ENCODE assay signal across 8 mouse cellular contexts in genomic region chr17:26584063-26584462, GRCm38 (mm10). TPM values are rescaled to one million over a fixed set of nuclear protein-coding genes. Genes with fewer than 3 reads are reported as not detected.
A peak's percentile ranks its signal among the peaks of the same experiment; 100 is the strongest.
DNase-seq lines count a peak whose midpoint lies in the region; ATAC-seq and TF ChIP-seq lines count a peak whose summit lies in the region.

No protein-coding gene starts in this region.

- H3K4me3 ChIP-seq in liver, adult 2 months (ENCODE audit: insufficient read depth, low read depth, low read length) = no peak overlapping the region
- H3K4me3 ChIP-seq in embryonic facial prominence, embryonic 14.5 days (ENCODE audit: low read depth, low read length) = no peak overlapping the region
- no peak overlapping the region for H3K4me3 ChIP-seq in intestine, postnatal 0 days (ENCODE audit: low read depth, low read length)
- H3K4me3 ChIP-seq in midbrain, embryonic 16.5 days (ENCODE audit: low read depth, low read length) = no peak overlapping the region

- peak overlapping the region; percentile 89 for H3K27ac ChIP-seq in liver, adult 2 months (replicated peaks; ENCODE audit: insufficient read depth, low read depth, low read length)
- H3K27ac ChIP-seq in embryonic facial prominence, embryonic 14.5 days (replicated peaks; ENCODE audit: low read depth, low read length) = peak overlapping the region; percentile 68
- H3K27ac ChIP-seq in intestine, postnatal 0 days (ENCODE audit: low read depth, low read length) = peak overlapping the region; percentile 75
- peak overlapping the region; percentile 58 for H3K27ac ChIP-seq in midbrain, embryonic 16.5 days (ENCODE audit: low read length)

- TF ChIP-seq CTCF in liver, adult 2 months (IDR thresholded peaks at IDR 0.05; ENCODE audit: low read depth, low read length) = no peak
- TF ChIP-seq CTCF in intestine, postnatal 0 days (IDR thresholded peaks at IDR 0.05; ENCODE audit: low read depth) = no peak

- H3K9ac ChIP-seq in liver, adult 2 months (ENCODE audit: low read depth, low read length) = peak overlapping the region; percentile 20
- no peak overlapping the region for H3K9ac ChIP-seq in embryonic facial prominence, embryonic 14.5 days (ENCODE audit: low read depth, low read length)
- H3K9ac ChIP-seq in intestine, postnatal 0 days (ENCODE audit: low read depth, low read length) = no peak overlapping the region
- no peak overlapping the region for H3K9ac ChIP-seq in midbrain, embryonic 16.5 days (ENCODE audit: low read depth, low read length)

- TF ChIP-seq POLR2A in liver, adult 2 months (IDR thresholded peaks at IDR 0.05; ENCODE audit: extremely low read depth, insufficient read depth, low read length) = no peak

- 5% methylated on average over 4 of the region's 4 CpGs for WGBS in liver, adult 2 months
- 72% methylated on average over 4 of the region's 4 CpGs for WGBS in embryonic facial prominence, embryonic 14.5 days
- WGBS in intestine, postnatal 0 days = 21% methylated on average over 4 of the region's 4 CpGs
- WGBS in midbrain, embryonic 16.5 days = 88% methylated on average over 4 of the region's 4 CpGs

- ATAC-seq in embryonic facial prominence, embryonic 14.5 days (ENCODE audit: low read depth) = peak; percentile 16; the same call in 1 of the 2 replicates
- ATAC-seq in intestine, postnatal 0 days = peak; percentile 80
- ATAC-seq in midbrain, embryonic 16.5 days = no peak
- ATAC-seq in inflammation-experienced regulatory T-cells, adult 6 months = no peak

- H3K36me3 ChIP-seq in liver, adult 2 months (ENCODE audit: control insufficient read depth, insufficient read depth, low read length) = no peaks in the 10 kb centered on the region
- peaks cover 23% of the 10 kb centered on the region; the same call in 1 of the 2 replicates for H3K36me3 ChIP-seq in embryonic facial prominence, embryonic 14.5 days (ENCODE audit: control insufficient read depth, insufficient read depth, low read length)
- H3K36me3 ChIP-seq in intestine, postnatal 0 days (ENCODE audit: control insufficient read depth, insufficient read depth) = no peaks in the 10 kb centered on the region; the same call in 1 of the 2 replicates
- no peaks in the 10 kb centered on the region; the same call in 1 of the 2 replicates for H3K36me3 ChIP-seq in midbrain, embryonic 16.5 days (ENCODE audit: control insufficient read depth, insufficient read depth, low read length)

- peaks cover 4% of the 10 kb centered on the region; the same call in 1 of the 2 replicates for H3K79me2 ChIP-seq in liver, adult 2 months (ENCODE audit: control insufficient read depth, insufficient read depth, low read length)

- no peak overlapping the region; the same call in 1 of the 2 replicates for H3K4me2 ChIP-seq in embryonic facial prominence, embryonic 14.5 days (ENCODE audit: low read depth, low read length)
- peak overlapping the region; percentile 30 for H3K4me2 ChIP-seq in intestine, postnatal 0 days (replicated peaks; ENCODE audit: low read depth)
- H3K4me2 ChIP-seq in midbrain, embryonic 16.5 days (ENCODE audit: low read length) = no peak overlapping the region

- no peaks in the 10 kb centered on the region for H3K27me3 ChIP-seq in liver, adult 2 months (ENCODE audit: control insufficient read depth, insufficient read depth, low read length)
- no peaks in the 10 kb centered on the region for H3K27me3 ChIP-seq in embryonic facial prominence, embryonic 14.5 days (replicated peaks; ENCODE audit: control insufficient read depth, insufficient read depth, low read length)
- no peaks in the 10 kb centered on the region for H3K27me3 ChIP-seq in intestine, postnatal 0 days (replicated peaks; ENCODE audit: control insufficient read depth, insufficient read depth, low read length)
- H3K27me3 ChIP-seq in midbrain, embryonic 16.5 days (ENCODE audit: control insufficient read depth, insufficient read depth, low read depth, low read length) = no peaks in the 10 kb centered on the region

- H3K9me3 ChIP-seq in embryonic facial prominence, embryonic 14.5 days (ENCODE audit: control insufficient read depth, low read length) = no peaks in the 10 kb centered on the region
- no peaks in the 10 kb centered on the region for H3K9me3 ChIP-seq in intestine, postnatal 0 days (ENCODE audit: control insufficient read depth)
- H3K9me3 ChIP-seq in midbrain, embryonic 16.5 days (replicated peaks; ENCODE audit: control insufficient read depth, low read length, poor library complexity, severe bottlenecking) = no peaks in the 10 kb centered on the region

- H3K4me1 ChIP-seq in liver, adult 2 months (ENCODE audit: control insufficient read depth, insufficient read depth, low read length) = peaks cover 40% of the 10 kb centered on the region
- 0 out of 2 replicates have a peak, but pooled peaks cover 8% of the 10 kb centered on the region for H3K4me1 ChIP-seq in embryonic facial prominence, embryonic 14.5 days (ENCODE audit: control insufficient read depth, insufficient read depth, low read length)
- no peaks in the 10 kb centered on the region for H3K4me1 ChIP-seq in intestine, postnatal 0 days (replicated peaks; ENCODE audit: control insufficient read depth, insufficient read depth, low read length)
- H3K4me1 ChIP-seq in midbrain, embryonic 16.5 days (ENCODE audit: control insufficient read depth, insufficient read depth, low read length) = peaks cover 9% of the 10 kb centered on the region

- peak; percentile 94 for DNase-seq in liver, adult 2 months (ENCODE audit: extremely low read depth, low read depth, low spot score)
- no peak for DNase-seq in liver
- no peak for DNase-seq in embryonic facial prominence, embryonic 14.5 days (ENCODE audit: low spot score)
- no peak for DNase-seq in right cerebral cortex, postnatal 4 days
- no peak for DNase-seq in adrenal gland, adult 8-10 months

RNA-seq across cellular contexts. Expression of gene Dusp1, which starts 22.1 kb away (rescaled TPM):
- total RNA-seq in liver, adult 2 months (2014; rRNA removed) = 10.5 and 10.7 TPM in 2 replicates
- 22.2 and 40.0 TPM in 2 replicates for polyA plus RNA-seq in liver, adult 2 months (2012; rRNA removed)
- polyA plus RNA-seq in embryonic facial prominence, embryonic 14.5 days (2014; fragmentation: Nextera tagmentation; extraction: Ambion mirVana) = 25.4 and 27.3 TPM in 2 replicates
- 18.9 and 19.4 TPM in 2 replicates for polyA plus RNA-seq in intestine, postnatal 0 days (2015; fragmentation: Nextera tagmentation; extraction: Ambion mirVana)
- 33.4 and 35.1 TPM in 2 replicates for polyA plus RNA-seq in midbrain, embryonic 16.5 days (2015; fragmentation: Nextera tagmentation; extraction: Ambion mirVana)
- 10 to 100 TPM; 41.3 to 67.9 (median 53.3) TPM for total RNA-seq in adrenal gland, adult 8-10 months (2022)
- 10 to 100 TPM; 31.4 to 56.0 (median 32.0) TPM for polyA plus RNA-seq in inflammation-experienced regulatory T-cells, adult 6 months (2017; shearing (Covaris generic))

RNA-seq across cellular contexts. Expression of gene Ergic1, which starts 22.8 kb away (rescaled TPM):
- total RNA-seq in liver, adult 2 months (2014; rRNA removed) = 30.7 and 34.6 TPM in 2 replicates
- polyA plus RNA-seq in liver, adult 2 months (2012; rRNA removed) = 93.3 and 106 TPM in 2 replicates
- polyA plus RNA-seq in embryonic facial prominence, embryonic 14.5 days (2014; fragmentation: Nextera tagmentation; extraction: Ambion mirVana) = 149 and 164 TPM in 2 replicates
- 48.6 TPM in 2 replicates for polyA plus RNA-seq in intestine, postnatal 0 days (2015; fragmentation: Nextera tagmentation; extraction: Ambion mirVana)
- 102 and 103 TPM in 2 replicates for polyA plus RNA-seq in midbrain, embryonic 16.5 days (2015; fragmentation: Nextera tagmentation; extraction: Ambion mirVana)
- 100 to 1,000 TPM; 142 to 218 (median 163) TPM for total RNA-seq in adrenal gland, adult 8-10 months (2022)
- polyA plus RNA-seq in inflammation-experienced regulatory T-cells, adult 6 months (2017; shearing (Covaris generic)) = 10 to 100 TPM; 35.9 to 50.4 (median 39.8) TPM

Comparison
In these comparisons a context has a peak if more than half of its experiments do, and no peak if none do; other contexts are left out.
1. ATAC-seq: peak in embryonic facial prominence, embryonic 14.5 days (single experiment) and intestine, postnatal 0 days (single experiment); none in midbrain, embryonic 16.5 days (single experiment) and inflammation-experienced regulatory T-cells, adult 6 months (single experiment).
2. Peak in every context shown above with its lines, with median percentiles within 50 percentile points of each other: H3K27ac ChIP-seq.